Mouse (Mus musculus): ENCODE results near the gene Olfr472.
"Not testable (repeated sequence)": the region's sequence is repeated elsewhere in the genome, so short reads cannot be mapped to it uniquely, and the experiment has no call there.

The Olfr472 gene

DNA sequence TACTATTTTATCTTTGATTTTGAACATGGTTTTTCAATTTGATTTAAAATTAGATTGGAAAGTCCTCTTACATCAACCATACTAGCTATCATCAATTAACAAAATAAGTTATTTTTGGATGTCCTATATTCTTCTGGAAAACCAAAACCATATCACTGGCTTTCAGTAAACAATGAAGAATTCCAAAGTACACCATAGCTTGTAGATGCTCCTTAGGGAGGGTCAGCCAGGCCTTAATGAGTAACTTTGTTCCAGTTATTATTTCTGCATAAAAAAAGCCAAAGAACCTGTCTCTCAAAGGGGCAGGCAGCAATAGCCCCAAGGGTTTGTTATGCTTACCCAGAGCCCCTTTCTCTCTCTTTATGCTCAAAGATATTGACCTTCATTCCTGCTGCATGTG, at the start of gene Olfr472:
TSS of gene Olfr472 (plus strand) at position 301 of the 400 bp plus-strand sequence.
- no peak for DNase-seq (ENCODE audit: low read depth, low spot score)

DNA sequence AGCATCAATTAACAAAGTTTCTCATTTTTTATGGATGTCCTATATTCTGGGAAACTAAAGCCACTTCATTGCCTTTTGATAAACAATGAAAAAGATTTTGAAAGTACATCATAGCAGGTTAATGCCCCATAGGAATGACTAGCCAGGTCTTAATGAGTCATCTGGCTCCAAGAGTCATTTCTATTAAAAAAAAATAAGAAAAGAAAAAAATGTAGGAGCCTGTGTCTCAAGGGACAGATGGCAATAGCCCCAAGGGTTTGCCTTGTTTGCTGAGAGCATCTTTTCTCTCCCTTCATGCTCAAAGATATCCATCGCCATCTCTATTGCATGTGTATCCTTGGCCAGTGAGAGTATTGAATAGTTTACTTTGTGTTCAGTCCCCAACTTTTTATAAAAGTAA, 32.4 kb downstream of the Olfr472 start, which contains the start of gene Olfr473:
TSS of gene Olfr473 (plus strand) at position 301 of the 400 bp plus-strand sequence.
- DNase-seq (ENCODE audit: low read depth, low spot score): no peak

DNA sequence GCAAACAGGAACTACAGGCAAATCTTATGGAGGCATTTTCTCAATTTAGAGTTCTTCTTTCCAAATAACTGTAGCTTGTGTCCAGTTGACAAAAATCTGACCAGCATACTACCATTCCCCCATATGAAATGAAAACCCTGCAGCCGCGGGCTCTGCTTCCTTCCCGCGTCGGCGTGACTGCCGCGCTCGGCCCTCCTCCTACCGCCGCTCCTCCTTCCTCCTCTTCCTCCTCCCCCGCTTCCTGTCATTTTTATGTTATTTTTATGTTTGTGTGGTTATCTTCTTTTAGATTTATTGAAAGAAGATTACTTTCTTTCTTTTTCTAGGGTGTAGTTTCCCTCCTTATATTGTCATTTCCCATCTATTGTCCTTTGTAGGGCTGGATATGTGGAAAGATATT, 54.8 kb downstream of the Olfr472 start:
- not testable (repeated sequence) for DNase-seq (ENCODE audit: low read depth, low spot score)

DNA sequence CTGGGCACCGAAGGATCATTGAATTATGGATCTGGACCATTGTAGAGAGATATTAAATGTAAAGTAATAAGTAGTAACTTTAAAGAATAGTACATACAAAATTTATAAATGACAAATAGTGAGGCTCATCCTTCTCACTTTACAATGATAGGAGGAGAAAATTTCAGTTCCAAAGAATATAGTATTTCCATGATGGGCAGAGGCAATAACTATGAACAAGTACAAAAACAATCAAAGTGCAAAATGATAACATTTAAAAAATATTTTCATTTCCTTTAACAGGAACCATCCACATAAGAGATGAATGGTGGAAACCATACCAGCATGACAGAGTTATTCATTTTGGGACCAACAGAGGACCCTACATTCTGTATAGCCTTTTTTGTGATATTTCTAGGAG, 56.6 kb downstream of the Olfr472 start, which contains the start of gene Olfr474:
TSS of gene Olfr474 (plus strand) at position 301 of the 400 bp plus-strand sequence.
- DNase-seq (ENCODE audit: low read depth, low spot score): no peak
